8 mouse cellular contexts compared by ENCODE assay signal in genomic region chr13:49681351-49682232, GRCm38 (mm10). TPM values are rescaled to one million over a fixed set of nuclear protein-coding genes. Genes with fewer than 3 reads are reported as not detected.
DNase-seq lines count a peak whose midpoint lies in the region; ATAC-seq and TF ChIP-seq lines count a peak whose summit lies in the region.

TSS of gene Iars (plus strand) at chr13:49682100.

- peaks cover 13% of the 10 kb centered on the region; the same call in 1 of the 2 replicates for H3K4me1 ChIP-seq in embryonic facial prominence, embryonic 14.5 days (ENCODE audit: control insufficient read depth, insufficient read depth, low read length)
- peaks cover 7% of the 10 kb centered on the region for H3K4me1 ChIP-seq in heart, adult 2 months (ENCODE audit: control insufficient read depth, insufficient read depth, low read length)
- peaks cover 23% of the 10 kb centered on the region for H3K4me1 ChIP-seq in limb, embryonic 13.5 days
- H3K4me1 ChIP-seq in midbrain, embryonic 16.5 days (ENCODE audit: control insufficient read depth, insufficient read depth, low read length) = peaks cover 16% of the 10 kb centered on the region

- peak; percentile 100 for ATAC-seq in embryonic facial prominence, embryonic 14.5 days (ENCODE audit: low read depth)
- ATAC-seq in limb, embryonic 13.5 days (ENCODE audit: low FRiP score, low read depth) = peak; percentile 100
- ATAC-seq in midbrain, embryonic 16.5 days = peak; percentile 100

- 5% methylated on average over 26 of the region's 26 CpGs for whole genome bisulfite sequencing in embryonic facial prominence, embryonic 14.5 days
- WGBS in heart, adult 2 months = 2% methylated on average over 26 of the region's 26 CpGs
- WGBS in limb, embryonic 13.5 days = 5% methylated on average over 26 of the region's 26 CpGs
- 6% methylated on average over 26 of the region's 26 CpGs for WGBS in midbrain, embryonic 16.5 days

- TF ChIP-seq EP300 in heart, adult 2 months (IDR thresholded peaks at IDR 0.05; ENCODE audit: insufficient read depth, low read depth, low read length) = peak; percentile 75; the same call in 1 of the 2 replicates

- peak within 1 kb of the TSS; percentile 88 for H3K4me2 ChIP-seq in embryonic facial prominence, embryonic 14.5 days (ENCODE audit: low read depth, low read length)
- peak within 1 kb of the TSS; percentile 89 for H3K4me2 ChIP-seq in limb, embryonic 13.5 days (replicated peaks)
- peak within 1 kb of the TSS; percentile 94 for H3K4me2 ChIP-seq in midbrain, embryonic 16.5 days (ENCODE audit: low read length)

- peak; percentile 98 for DNase-seq in 3T3-L1 (ENCODE audit: low read depth, low spot score)
- peak; percentile 95 to 97 for DNase-seq in adrenal gland, postnatal 4 days (ENCODE audit: low spot score in 2 of 2)
- DNase-seq in embryonic facial prominence, embryonic 14.5 days (ENCODE audit: low spot score) = peak; percentile 98
- DNase-seq in heart, adult 2 months = peak; percentile 98 to 99
- DNase-seq in kidney, adult 8-10 months = peak; percentile 98 to 99
- DNase-seq in spleen, postnatal 10 days (ENCODE audit: low spot score in 2 of 2) = peak; percentile 93 to 97

- intact Hi-C loops in heart, adult 2 months (cut with DNase I) = no loop called here

- TF ChIP-seq CTCF in heart, adult 2 months (IDR thresholded peaks at IDR 0.05) = no peak

- H3K27ac ChIP-seq in embryonic facial prominence, embryonic 14.5 days (replicated peaks; ENCODE audit: low read depth, low read length) = peak within 1 kb of the TSS; percentile 74; the same call in 1 of the 2 replicates
- peak within 1 kb of the TSS; percentile 80 for H3K27ac ChIP-seq in heart, adult 2 months
- peak within 1 kb of the TSS; percentile 34; the same call in 1 of the 2 replicates for H3K27ac ChIP-seq in limb, embryonic 13.5 days
- H3K27ac ChIP-seq in midbrain, embryonic 16.5 days (ENCODE audit: low read length) = peak within 1 kb of the TSS; percentile 75

- peak within 1 kb of the TSS; percentile 86 for H3K9ac ChIP-seq in embryonic facial prominence, embryonic 14.5 days (ENCODE audit: low read depth, low read length)
- peak within 1 kb of the TSS; percentile 89 for H3K9ac ChIP-seq in heart, adult 2 months (ENCODE audit: low read depth, low read length)
- H3K9ac ChIP-seq in limb, embryonic 13.5 days = peak within 1 kb of the TSS; percentile 83
- peak within 1 kb of the TSS; percentile 79 for H3K9ac ChIP-seq in midbrain, embryonic 16.5 days (ENCODE audit: low read depth, low read length)

- no peaks in the 10 kb centered on the region for H3K9me3 ChIP-seq in embryonic facial prominence, embryonic 14.5 days (ENCODE audit: control insufficient read depth, low read length)
- H3K9me3 ChIP-seq in limb, embryonic 13.5 days = no peaks in the 10 kb centered on the region
- H3K9me3 ChIP-seq in midbrain, embryonic 16.5 days (replicated peaks; ENCODE audit: control insufficient read depth, low read length, poor library complexity, severe bottlenecking) = no peaks in the 10 kb centered on the region

- no peaks in the 10 kb centered on the region for H3K27me3 ChIP-seq in embryonic facial prominence, embryonic 14.5 days (replicated peaks; ENCODE audit: control insufficient read depth, insufficient read depth, low read length)
- no peaks in the 10 kb centered on the region for H3K27me3 ChIP-seq in heart, adult 2 months (ENCODE audit: control insufficient read depth, insufficient read depth, low read length)
- H3K27me3 ChIP-seq in limb, embryonic 13.5 days = no peaks in the 10 kb centered on the region
- no peaks in the 10 kb centered on the region for H3K27me3 ChIP-seq in midbrain, embryonic 16.5 days (ENCODE audit: control insufficient read depth, insufficient read depth, low read depth, low read length)

- peaks cover 3% of the 10 kb centered on the region; the same call in 1 of the 2 replicates for H3K79me2 ChIP-seq in heart, adult 2 months (replicated peaks; ENCODE audit: control insufficient read depth, insufficient read depth, low read length)

- peak; percentile 98 for TF ChIP-seq POLR2A in heart, adult 2 months (IDR thresholded peaks at IDR 0.05; ENCODE audit: insufficient read depth, low read depth, low read length)

- peaks cover 23% of the 10 kb centered on the region for H3K36me3 ChIP-seq in embryonic facial prominence, embryonic 14.5 days (ENCODE audit: control insufficient read depth, insufficient read depth, low read length)
- peaks cover 2% of the 10 kb centered on the region for H3K36me3 ChIP-seq in heart, adult 2 months (ENCODE audit: control insufficient read depth, insufficient read depth, low read length)
- peaks cover 17% of the 10 kb centered on the region for H3K36me3 ChIP-seq in limb, embryonic 13.5 days
- peaks cover 4% of the 10 kb centered on the region; the same call in 1 of the 2 replicates for H3K36me3 ChIP-seq in midbrain, embryonic 16.5 days (ENCODE audit: control insufficient read depth, insufficient read depth, low read length)

- peak within 1 kb of the TSS; percentile 89 for H3K4me3 ChIP-seq in embryonic facial prominence, embryonic 14.5 days (ENCODE audit: low read depth, low read length)
- peak within 1 kb of the TSS; percentile 88 for H3K4me3 ChIP-seq in heart, adult 2 months
- H3K4me3 ChIP-seq in limb, embryonic 13.5 days = peak within 1 kb of the TSS; percentile 67
- H3K4me3 ChIP-seq in midbrain, embryonic 16.5 days (ENCODE audit: low read depth, low read length) = peak within 1 kb of the TSS; percentile 73

RNA-seq across cellular contexts. Expression of gene Iars, which starts in this region (rescaled TPM):
- 10 to 100 TPM; 65.1 to 82.4 TPM for total RNA-seq in adrenal gland, postnatal 4 days (2021)
- polyA plus RNA-seq in embryonic facial prominence, embryonic 14.5 days (2014; fragmentation: Nextera tagmentation; extraction: Ambion mirVana) = 67.0 and 75.0 TPM in 2 replicates
- 10 to 100 TPM; 52.2 to 75.0 TPM for total RNA-seq in heart, adult 2 months (2021)
- polyA plus RNA-seq in heart, adult 2 months (2012; rRNA removed) = 19.4 and 38.1 TPM in 2 replicates
- 66.0 and 71.3 TPM in 2 replicates for polyA plus RNA-seq in limb, embryonic 13.5 days (2015; fragmentation: Nextera tagmentation; extraction: Ambion mirVana)
- polyA plus RNA-seq in midbrain, embryonic 16.5 days (2015; fragmentation: Nextera tagmentation; extraction: Ambion mirVana) = 46.7 and 47.2 TPM in 2 replicates

Comparison
In these comparisons a context has a peak if more than half of its experiments do, and no peak if none do; other contexts are left out.
1. Peak in every context shown above with its lines: DNase-seq, ATAC-seq, H3K4me3 ChIP-seq and H3K27ac ChIP-seq.